Mouse (Mus musculus) embryonic facial prominence, embryonic 10.5 days (tissue): ENCODE results near the gene Wfdc13. TPM values are rescaled to one million over a fixed set of nuclear protein-coding genes. Genes with fewer than 3 reads are reported as not detected.

Experiments
- DNase-seq: peaks from one replicate; pipeline ENCODE4 v3.0.0-alpha.2; 2017; ENCODE audit warnings: low spot score
- H3K27ac ChIP-seq: fragments of 300-500 bp; sonication (generic); replicated peaks from 2 replicates; pipeline ENCODE4 v1.5.1; 2016; ENCODE audit warnings: mild to moderate bottlenecking
- H3K27me3 ChIP-seq: fragments of 300-500 bp; sonication (generic); replicated peaks from 2 replicates; pipeline ENCODE4 v1.6.1; 2016; ENCODE audit warnings: low read depth, mild to moderate bottlenecking; ENCODE audit not compliant: poor library complexity, severe bottlenecking
- H3K36me3 ChIP-seq: fragments of 300-500 bp; sonication (generic); replicated peaks from 2 replicates; pipeline ENCODE4 v1.6.1; 2016; ENCODE audit warnings: mild to moderate bottlenecking, moderate library complexity
- H3K4me1 ChIP-seq: fragments of 300-500 bp; sonication (generic); 2 replicates; pipeline ENCODE4 v1.6.1; 2016
- H3K4me3 ChIP-seq: fragments of 300-500 bp; sonication (generic); 2 replicates; pipeline ENCODE4 v1.5.1; 2016; ENCODE audit warnings: mild to moderate bottlenecking, moderate library complexity
- H3K9me3 ChIP-seq: fragments of 300-500 bp; sonication (generic); 2 replicates; pipeline ENCODE4 v1.6.1; 2016; ENCODE audit warnings: mild to moderate bottlenecking
- WGBS: fragments of 180-500 bp; shearing (Covaris S2); methylation state at CpG from one replicate; pipeline ENCODE4 v1.1.7; 2016; 5-methylcytosine and 5-hydroxymethylcytosine counted together
- polyA plus RNA-seq: library from polyadenylated mRNA; unstranded; fragments of >200 nt; fragmentation: Nextera tagmentation; extraction: Ambion mirVana; gene quantifications from 2 replicates; pipeline ENCODE4 v1.2.1, GENCODE M21; 2016

Gene Wfdc13
- polyA plus RNA-seq, 1 experiment from 2014 or later: 0.14 TPM

DNA sequence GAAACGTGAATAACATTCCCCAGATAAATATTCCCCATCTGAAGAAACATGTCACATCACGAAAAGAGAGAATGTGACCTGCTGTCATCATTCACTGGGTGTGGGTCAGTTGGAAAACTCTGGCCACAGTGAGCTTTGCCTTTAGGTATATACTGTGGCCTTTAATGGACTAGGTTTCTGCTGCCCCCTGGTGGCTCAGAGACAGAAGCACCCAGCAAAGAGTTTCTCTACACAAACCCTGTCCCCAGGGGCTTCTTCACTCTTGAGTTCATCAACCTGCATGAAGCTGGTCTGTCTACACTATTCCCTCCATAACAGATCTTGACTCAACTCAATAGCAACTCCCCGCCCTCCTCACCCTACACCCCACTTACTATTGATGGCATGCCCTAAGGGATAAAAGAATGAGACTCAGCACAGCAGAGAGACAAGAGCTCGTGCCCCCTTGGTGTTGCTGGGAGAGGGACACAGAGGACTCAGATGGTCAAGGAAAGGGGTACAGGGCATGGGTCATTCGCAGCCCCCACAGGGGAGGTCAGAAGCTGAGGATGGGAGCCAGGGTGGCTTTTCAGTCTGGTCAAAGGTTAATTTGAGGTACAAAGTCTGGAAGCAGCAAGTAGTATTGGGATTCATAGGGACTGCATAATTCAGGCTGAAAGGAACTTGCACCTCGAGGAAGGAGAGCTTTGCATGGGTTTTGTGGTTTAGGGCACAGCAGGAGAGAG is 41.1 kb downstream of the Wfdc13 start:
- Histone ChIP-seq H3K4me1 (no peaks in the 10 kb centered on the region), H3K27me3 (peaks cover 5% of the 10 kb centered on the region; the same call in 1 of the 2 replicates), H3K27ac (no peak overlapping the region), H3K9me3 (no peaks in the 10 kb centered on the region), H3K36me3 (no peaks in the 10 kb centered on the region), H3K4me3 (no peak overlapping the region)
- WGBS: 28% methylated on average over 6 of the region's 6 CpGs
- peak; percentile 76 for DNase-seq

DNA sequence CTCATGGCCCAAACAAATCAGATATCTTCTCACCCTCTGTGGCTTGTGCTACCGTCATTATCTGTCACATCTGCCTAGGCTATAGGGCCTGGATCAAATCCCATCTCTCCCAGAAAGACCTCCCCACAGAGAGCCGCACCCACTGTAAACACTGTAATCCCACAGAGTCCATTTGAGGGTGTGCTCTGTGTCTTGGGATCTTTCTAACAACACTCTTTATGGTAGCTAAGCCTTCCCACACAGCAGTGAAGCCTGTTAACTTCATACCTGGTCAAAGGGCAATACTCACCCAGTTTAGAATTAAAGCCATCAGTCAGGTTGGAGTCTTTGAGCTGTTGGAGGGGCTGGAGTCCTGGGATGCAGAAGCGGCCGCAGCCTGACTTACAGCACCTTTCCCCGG is 46.8 kb downstream of the Wfdc13 start:
- DNase-seq: no peak
- Histone ChIP-seq H3K9me3 (no peaks in the 10 kb centered on the region), H3K36me3 (no peaks in the 10 kb centered on the region), H3K27ac (no peak overlapping the region), H3K4me1 (peaks cover 4% of the 10 kb centered on the region; the same call in 1 of the 2 replicates), H3K27me3 (peaks cover 5% of the 10 kb centered on the region; the same call in 1 of the 2 replicates), H3K4me3 (no peak overlapping the region)
- WGBS: 83% methylated on average over 5 of the region's 5 CpGs

DNA sequence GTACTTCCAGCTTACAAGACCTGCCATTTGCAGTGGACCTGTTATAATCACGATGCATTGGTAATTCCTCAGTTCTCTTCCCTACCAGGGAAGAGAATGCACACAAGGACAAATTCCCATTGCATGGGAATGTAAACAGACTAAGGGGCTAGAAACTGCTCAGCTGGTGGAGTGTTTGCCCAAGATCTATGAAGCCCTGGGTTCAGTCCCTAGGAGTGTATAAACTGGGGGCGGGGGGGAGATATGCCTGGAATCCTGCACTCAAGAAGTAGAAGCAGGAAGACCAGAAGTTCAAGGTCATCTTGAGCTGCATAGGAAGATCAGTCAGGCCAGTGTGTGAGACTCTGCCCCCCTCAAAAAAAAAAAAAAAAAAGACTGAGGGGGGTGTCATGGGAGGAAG is 48.4 kb downstream of the Wfdc13 start:
- WGBS: 87% methylated on average over 2 of the region's 2 CpGs
- no peaks in the 10 kb centered on the region for H3K27me3 ChIP-seq

DNA sequence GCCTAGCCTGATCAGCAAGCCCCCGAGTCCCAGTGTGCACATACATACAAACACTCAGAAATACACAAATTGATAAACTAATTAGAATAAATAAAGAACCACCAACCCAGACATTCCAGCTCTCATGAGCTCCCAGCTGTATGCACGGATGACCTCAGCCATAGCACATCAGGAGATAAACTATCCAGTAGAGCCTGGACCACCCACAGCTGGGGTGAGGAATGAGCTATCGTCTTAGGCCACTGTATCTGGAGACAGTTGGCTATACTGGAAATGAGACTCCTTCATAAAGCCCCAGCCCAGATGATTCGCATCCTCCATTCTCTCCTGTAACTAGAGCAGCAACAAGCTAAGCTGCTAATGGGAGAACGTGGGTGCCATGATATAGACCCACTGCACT is 49.9 kb downstream of the Wfdc13 start:
- no peaks in the 10 kb centered on the region for H3K36me3 ChIP-seq
- WGBS: 88% methylated on average over 5 of the region's 5 CpGs
- no peaks in the 10 kb centered on the region for H3K27me3 ChIP-seq
- H3K4me3 ChIP-seq: no peak overlapping the region
- no peaks in the 10 kb centered on the region for H3K9me3 ChIP-seq
- no peak for DNase-seq
- H3K4me1 ChIP-seq: peaks cover 4% of the 10 kb centered on the region; the same call in 1 of the 2 replicates
- no peak overlapping the region for H3K27ac ChIP-seq

More for the DNA sequence above, 48.4 kb downstream of the Wfdc13 start:
- H3K4me3 ChIP-seq: no peak overlapping the region
- peaks cover 4% of the 10 kb centered on the region; the same call in 1 of the 2 replicates for H3K4me1 ChIP-seq
- no peaks in the 10 kb centered on the region for H3K9me3 ChIP-seq
- H3K27ac ChIP-seq: no peak overlapping the region
- no peaks in the 10 kb centered on the region for H3K36me3 ChIP-seq
- no peak for DNase-seq

DNA sequence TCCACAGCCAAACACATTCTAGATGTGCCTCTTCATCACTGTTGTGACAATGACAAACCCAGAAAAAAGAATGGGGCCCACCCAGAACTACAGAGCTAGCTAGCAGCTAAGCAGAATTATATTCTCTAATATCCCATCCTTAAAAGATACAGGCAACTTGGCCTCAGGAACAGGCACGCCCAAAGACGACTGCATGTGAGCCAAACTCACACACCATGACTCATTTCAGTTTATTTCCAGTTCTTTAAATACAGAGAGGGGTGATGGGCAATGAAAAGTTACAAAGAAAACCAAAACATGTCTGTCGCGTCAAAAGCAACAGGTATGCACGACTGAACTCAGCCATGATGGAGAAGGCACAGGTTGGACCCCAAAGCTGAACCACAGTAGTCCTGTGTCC is 50.5 kb downstream of the Wfdc13 start:
- Histone ChIP-seq H3K36me3 (no peaks in the 10 kb centered on the region), H3K4me1 (peaks cover 6% of the 10 kb centered on the region), H3K4me3 (no peak overlapping the region), H3K27ac (no peak overlapping the region), H3K9me3 (no peaks in the 10 kb centered on the region), H3K27me3 (no peaks in the 10 kb centered on the region)
- 90% methylated on average over 5 of the region's 5 CpGs for WGBS
- no peak for DNase-seq

Other genes with a start within 250 kb of the Wfdc13 start
- 25.5 and 26.0 TPM in 2 replicates for gene Sdc4, start 241.2 kb upstream of the Wfdc13 start, polyA plus RNA-seq
- gene Sys1, start 228.1 kb upstream of the Wfdc13 start, polyA plus RNA-seq: 52.5 and 53.1 TPM in 2 replicates
- gene Gm20458, start 224.1 kb upstream of the Wfdc13 start, polyA plus RNA-seq: 3.1 and 3.2 TPM in 2 replicates
- not detected in 2 replicates for gene Trp53tg5, start 211.4 kb upstream of the Wfdc13 start, polyA plus RNA-seq
- gene Dbndd2, start 199.0 kb upstream of the Wfdc13 start, polyA plus RNA-seq: 1.8 TPM in 2 replicates
- 34.8 and 38.1 TPM in 2 replicates for gene Pigt, start 187.6 kb upstream of the Wfdc13 start, polyA plus RNA-seq
- 59.8 and 62.7 TPM in 2 replicates for gene Wfdc2, start 122.7 kb upstream of the Wfdc13 start, polyA plus RNA-seq
- gene Spint3, start 111.6 kb upstream of the Wfdc13 start, polyA plus RNA-seq: not detected in 2 replicates
- not detected in 2 replicates for gene Wfdc6a, start 99.7 kb upstream of the Wfdc13 start, polyA plus RNA-seq
- gene Eppin, start 91.5 kb upstream of the Wfdc13 start, polyA plus RNA-seq: not detected in 2 replicates
- not detected in 2 replicates for gene Wfdc6b, start 71.6 kb upstream of the Wfdc13 start, polyA plus RNA-seq
- not detected in 2 replicates for gene Wfdc8, start 71.5 kb upstream of the Wfdc13 start, polyA plus RNA-seq
- not detected in 2 replicates for gene Wfdc16, start 46.3 kb upstream of the Wfdc13 start, polyA plus RNA-seq
- gene Wfdc10, start 29.1 kb upstream of the Wfdc13 start, polyA plus RNA-seq: not detected in 2 replicates
- not detected in 2 replicates for gene Wfdc9, start 28.5 kb upstream of the Wfdc13 start, polyA plus RNA-seq
- not detected in 2 replicates for gene Wfdc11, start 11.0 kb upstream of the Wfdc13 start, polyA plus RNA-seq
- not detected in 2 replicates for gene Spint4, start 13.4 kb downstream of the Wfdc13 start, polyA plus RNA-seq
- not detected in 2 replicates for gene Spint5, start 30.2 kb downstream of the Wfdc13 start, polyA plus RNA-seq
- gene Wfdc3, start 60.8 kb downstream of the Wfdc13 start, polyA plus RNA-seq: 0.87 and 0.95 TPM in 2 replicates
- gene Dnttip1, start 60.9 kb downstream of the Wfdc13 start, polyA plus RNA-seq: 85.1 and 88.8 TPM in 2 replicates
- gene Ube2c, start 84.8 kb downstream of the Wfdc13 start, polyA plus RNA-seq: 571 and 605 TPM in 2 replicates
- gene Tnnc2, start 94.9 kb downstream of the Wfdc13 start, polyA plus RNA-seq: not detected in 2 replicates
- gene Snx21, start 100.7 kb downstream of the Wfdc13 start, polyA plus RNA-seq: 10.7 and 11.9 TPM in 2 replicates
- 13.9 and 15.8 TPM in 2 replicates for gene Acot8, start 119.8 kb downstream of the Wfdc13 start, polyA plus RNA-seq
- 8.5 and 8.6 TPM in 2 replicates for gene Zswim3, start 120.0 kb downstream of the Wfdc13 start, polyA plus RNA-seq
- 24.2 and 27.1 TPM in 2 replicates for gene Zswim1, start 137.6 kb downstream of the Wfdc13 start, polyA plus RNA-seq
- gene Spata25, start 143.4 kb downstream of the Wfdc13 start, polyA plus RNA-seq: not detected in 2 replicates
- gene Ctsa, start 147.8 kb downstream of the Wfdc13 start, polyA plus RNA-seq: 95.8 and 100 TPM in 2 replicates
- 4.8 and 5.4 TPM in 2 replicates for gene Neurl2, start 148.3 kb downstream of the Wfdc13 start, polyA plus RNA-seq
- gene Pltp, start 172.6 kb downstream of the Wfdc13 start, polyA plus RNA-seq: 36.7 and 40.7 TPM in 2 replicates
- gene Pcif1, start 194.2 kb downstream of the Wfdc13 start, polyA plus RNA-seq: 77.2 and 81.2 TPM in 2 replicates
- gene Zfp335, start 226.7 kb downstream of the Wfdc13 start, polyA plus RNA-seq: 17.4 and 18.2 TPM in 2 replicates